Mouse (Mus musculus) spleen, postnatal 14 days (tissue): ENCODE measurements at regions not wholly inside any gene's neighbourhood (a gene's known extent, or its start where the extent isn't known, plus 50 kb on each side); places are given as distances from the start of the nearest gene placed in this dataset.

ENCODE experiments used
- DNase-seq, 2 experiments: peaks; one replicate each; pipeline ENCODE4 v3.0.0; 2021 to 2022; ENCODE audit warnings: low spot score in 2 of 2

DNA sequence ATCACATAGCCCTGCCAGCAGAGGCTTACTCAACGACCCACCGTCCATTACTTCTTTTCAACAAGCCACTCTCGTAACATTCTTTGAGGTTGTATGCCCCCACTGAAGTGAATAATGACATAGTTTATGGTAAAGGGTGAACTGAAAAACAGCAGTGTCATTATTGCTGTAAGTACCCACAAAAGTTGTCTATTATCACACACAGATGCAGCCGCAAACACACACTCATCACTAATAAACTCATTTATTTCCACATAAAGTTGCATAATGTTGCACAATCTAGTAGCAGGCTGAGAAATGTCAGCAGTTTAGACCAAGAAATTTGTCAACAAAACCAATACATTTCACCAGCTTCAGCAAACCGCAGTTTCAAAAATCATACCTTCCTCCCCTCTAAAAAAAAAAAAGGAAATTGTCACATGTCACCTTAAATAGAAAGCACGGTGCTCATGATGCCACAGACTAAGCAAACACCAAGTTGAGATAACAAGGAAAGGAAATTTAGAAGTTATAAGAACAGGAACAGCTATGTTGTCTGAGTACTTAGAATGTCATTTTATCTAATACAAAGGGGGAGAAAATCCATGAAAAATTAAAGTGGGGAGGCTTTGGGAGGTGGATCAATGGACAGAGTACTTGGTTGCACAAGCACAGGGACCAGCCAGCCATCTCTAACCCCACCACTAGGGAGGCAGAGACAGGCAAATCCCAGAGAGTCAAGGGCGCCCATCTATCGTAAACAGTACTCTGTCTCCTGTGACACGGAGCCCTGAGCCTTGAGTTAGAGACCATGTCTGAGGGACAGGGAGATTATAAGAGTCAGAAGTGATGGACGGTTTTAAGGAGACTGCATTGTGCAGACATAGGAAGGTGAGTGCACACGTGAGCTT, 195.9 kb downstream of the Hlx start:
- DNase-seq, result no peak

GRCm38 (mm10) chr1:184535691-184536090, 196.7 kb downstream of the Hlx start:
- no peak for DNase-seq

- no peak for DNase-seq
Measured at GRCm38 (mm10) chr1:184534511-184534910, 197.9 kb downstream of the Hlx start.

DNA sequence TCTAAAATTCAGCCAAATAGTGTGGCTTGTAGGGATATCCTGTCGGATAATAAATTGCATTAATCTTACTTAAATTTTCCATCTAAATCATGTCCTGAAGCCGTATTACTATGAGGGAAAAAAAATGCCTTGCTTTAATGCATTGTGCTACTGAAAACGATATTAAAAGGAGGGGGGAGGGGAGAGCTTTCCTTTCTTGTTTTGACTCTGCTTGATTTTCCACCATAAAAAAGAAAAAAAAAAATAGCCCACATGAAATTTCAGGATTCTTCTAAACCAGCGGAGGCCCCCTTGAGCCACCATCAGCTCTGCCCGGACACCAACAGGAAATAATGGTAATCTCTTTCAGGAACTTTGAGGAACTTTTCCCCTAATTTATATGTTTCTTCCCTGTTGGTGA, 198.5 kb downstream of the Hlx start:
- no peak for DNase-seq

DNA sequence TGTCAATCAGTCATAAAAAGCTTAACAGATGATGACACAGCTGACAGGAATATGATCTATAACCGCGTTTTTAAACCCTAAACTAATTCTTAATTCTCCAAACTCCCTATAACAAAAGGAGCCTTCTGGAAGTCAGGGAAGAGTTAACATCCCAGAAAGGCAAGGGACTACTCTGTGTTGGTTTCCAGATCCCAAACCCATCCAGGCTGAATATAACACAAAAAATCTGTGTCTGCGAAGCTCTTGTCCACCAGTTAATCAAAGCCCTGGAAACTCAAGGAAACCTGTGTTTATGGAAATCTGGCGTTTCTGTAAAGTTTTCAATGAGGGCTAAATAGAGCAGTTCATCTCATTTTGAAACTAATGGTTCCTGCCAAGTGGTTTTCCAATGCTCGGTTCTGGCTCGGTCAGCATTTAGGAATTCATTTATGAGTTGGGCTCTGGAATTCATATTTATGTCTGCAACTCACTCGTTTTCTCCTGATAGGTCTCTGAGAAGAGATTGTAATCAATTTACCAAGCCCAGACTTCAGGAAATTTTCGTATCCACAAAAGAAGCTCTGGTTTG, 199.8 kb downstream of the Hlx start:
- DNase-seq, result no peak

GRCm38 (mm10) chr1:184530606-184531320, 201.7 kb downstream of the Hlx start:
- DNase-seq, result no peak

DNA sequence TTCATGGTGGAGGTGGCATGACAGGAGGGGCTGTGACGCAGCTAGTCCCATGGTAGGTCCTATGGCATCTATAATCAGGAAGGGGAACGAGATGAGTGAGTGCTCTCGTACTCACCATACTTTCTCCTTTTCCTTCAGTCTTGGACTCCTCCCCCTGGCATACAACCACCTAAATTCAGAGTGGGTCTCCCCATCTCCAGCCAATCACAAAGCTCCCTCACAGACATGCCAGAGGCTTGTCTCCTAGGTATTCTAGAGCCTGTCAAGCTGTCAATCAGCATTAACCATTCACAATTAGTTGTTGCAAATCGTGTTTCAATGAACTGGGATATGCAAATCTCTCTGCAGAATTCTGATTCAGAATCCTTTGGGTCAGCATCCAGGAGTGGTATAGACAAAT, 206.7 kb downstream of the Hlx start:
- DNase-seq, result no peak

DNA sequence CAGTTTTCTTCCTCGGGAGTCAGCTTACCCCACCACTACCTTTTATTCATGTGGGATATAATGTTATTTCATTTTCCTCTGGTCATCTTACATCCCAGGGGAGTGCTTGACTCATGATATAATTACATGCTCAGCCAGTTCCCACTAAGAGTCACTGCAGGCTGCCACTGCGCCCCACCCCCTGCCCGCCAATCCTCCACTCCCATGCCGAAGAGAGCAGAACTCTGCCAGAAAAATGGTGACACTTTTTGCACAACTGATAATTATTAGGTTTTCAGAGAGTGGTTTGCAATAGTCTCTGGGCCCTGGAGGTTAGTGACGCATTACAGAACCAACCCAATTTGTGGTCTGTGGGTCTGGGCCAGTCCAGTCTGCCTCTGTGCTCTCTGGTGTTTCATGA, 212.9 kb downstream of the Hlx start:
- DNase-seq, result no peak

DNA sequence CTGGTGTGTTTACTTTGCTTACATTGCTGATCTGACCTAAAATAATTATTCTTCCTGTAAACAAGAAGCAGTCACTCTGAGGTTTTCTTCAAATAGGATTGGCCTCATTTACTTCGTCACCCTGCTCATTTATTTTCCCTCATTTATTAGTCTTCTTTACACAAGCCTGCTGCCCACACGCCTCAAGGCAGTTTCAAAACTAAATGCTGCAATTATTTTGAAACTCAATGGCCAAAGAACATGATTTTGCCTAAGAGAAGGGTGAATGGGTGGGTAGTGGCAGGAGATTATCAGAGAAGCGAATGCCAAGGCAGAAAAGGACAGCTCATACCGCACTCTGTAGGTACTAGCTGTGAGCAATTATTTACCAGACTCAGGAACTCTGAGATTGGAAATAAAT, 227.8 kb downstream of the Hlx start:
- DNase-seq, result no peak

DNA sequence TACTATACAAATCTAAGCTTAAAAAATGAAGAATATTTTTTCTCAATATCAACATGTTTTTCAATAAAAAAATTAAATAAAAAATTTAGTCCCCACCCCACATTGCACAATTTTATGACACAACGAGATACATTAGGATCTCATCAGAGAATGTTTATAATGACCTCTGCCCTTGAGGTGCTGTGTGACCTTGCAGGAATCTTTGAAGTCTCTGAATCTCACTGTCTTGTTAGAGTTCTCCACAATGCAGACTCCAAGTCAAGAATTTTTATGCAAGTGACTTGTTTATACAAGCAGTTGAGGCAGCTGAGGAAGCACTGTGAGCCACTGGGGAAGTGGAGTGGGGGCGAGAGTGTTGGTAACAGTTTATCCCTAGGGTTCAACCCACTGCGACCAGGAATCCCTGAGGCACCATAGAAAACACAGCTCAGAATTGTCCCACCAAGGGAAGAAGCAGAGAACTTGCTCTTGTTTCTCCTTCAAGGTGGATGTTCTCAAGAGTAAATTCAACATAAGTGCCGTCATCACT, 228.5 kb downstream of the Hlx start:
- no peak for DNase-seq

DNA sequence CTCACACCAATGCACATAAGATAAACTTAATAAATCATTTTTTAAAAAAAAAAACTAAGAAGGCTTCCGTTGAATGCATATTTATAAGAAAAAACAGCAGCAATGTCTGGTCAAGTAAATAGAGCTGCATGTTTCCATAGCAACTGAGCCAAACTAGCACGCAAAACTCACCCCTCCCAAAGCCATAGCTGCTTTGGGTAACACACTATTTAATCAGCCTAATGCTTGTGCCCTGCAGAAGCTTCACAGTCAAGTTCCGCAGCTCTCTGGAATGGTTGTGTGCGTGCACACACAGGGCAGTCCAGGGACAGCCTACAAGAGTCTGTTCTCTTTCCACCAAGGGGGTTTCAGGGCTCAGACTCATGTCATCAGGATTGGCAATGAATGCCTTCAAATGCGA, 231.7 kb downstream of the Hlx start:
- DNase-seq, result no peak

DNA sequence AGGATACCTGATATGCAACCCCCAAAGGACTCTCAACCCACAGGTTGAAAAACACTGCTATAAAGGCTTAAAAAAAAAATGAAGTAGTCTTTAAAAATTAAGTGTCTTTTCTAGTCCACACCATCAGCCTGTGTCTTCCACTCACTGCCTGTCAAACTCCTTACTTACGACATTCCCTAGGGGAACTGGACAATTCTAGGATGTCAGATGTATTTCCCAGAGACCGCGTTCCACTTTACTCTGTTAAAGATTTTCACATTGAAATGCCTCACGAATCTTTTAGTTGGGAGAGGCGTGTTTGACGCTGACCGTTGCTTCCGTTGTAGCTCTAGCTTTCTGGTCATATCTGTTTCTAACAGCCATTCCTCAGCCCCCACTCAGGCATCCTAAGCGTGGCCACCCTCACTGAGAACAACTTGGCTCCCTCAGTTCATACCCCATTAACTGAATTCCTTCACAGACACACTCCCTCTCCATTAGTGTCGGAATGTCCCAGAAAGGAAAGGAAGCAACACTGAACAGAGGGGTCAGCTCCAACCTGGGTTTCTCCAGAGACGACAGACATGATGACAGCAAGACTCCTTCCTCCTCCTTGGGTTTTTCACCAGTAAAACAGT, 233.4 kb downstream of the Hlx start:
- no peak for DNase-seq

DNA sequence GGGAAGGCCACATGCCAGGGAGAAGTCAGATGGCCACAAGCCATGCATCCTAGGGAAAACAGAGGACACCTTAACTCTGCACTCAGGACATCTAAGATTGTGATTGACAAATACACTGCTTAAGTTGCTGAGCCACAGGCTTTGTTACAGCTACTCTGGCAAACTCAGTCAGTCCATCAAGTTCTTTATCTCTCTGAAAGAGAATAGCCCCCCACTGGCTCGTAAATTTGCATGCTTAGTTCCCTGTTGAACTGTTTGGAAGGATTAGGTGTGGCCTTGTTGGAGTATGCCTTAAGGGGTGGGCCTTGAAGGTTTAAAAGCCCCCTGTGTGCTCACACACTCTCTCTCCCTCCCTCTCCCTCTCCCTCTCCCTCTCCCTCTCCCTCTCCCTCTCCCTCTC, 235.4 kb downstream of the Hlx start:
- DNase-seq, result no peak

GRCm38 (mm10) chr1:184493811-184494210, 238.6 kb downstream of the Hlx start:
- DNase-seq, result no peak

DNA sequence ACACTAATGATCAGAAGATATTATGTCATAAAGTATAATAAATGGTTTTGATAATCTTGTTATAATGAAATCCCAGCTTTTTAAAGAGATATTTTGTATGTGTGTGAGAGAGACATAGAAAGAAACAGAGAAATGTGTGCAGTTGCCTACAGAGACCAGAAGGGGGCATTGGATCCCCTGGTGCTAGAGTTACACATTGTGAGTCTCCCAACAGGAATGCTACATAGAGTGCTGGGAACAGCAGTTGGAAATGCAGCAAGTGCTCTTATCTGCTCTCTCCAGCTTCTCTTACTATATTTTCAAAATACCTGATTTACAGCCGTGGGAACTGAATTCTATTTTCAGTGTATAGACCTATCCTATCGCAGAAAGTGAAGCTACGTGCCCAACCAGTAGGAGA, 240.3 kb downstream of the Hlx start:
- DNase-seq, result no peak

DNA sequence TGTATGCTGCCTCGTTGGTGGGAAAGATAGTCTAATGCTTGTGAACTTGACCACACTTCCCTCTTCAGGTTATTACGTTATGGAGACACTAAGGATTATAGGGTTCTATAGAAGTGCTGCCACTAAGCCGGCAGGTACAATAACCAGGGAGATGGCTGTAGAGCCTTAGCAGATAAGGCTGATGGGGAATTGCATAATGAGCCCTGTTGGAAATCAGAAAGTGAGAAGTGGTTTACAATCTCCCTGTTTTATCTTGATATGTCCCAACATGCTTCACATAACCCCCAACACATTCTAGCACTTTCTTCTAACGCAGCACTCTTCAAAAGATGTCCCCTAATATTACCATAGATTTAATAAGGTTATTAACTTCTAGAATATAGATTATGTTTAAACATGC, 241.2 kb downstream of the Hlx start:
- DNase-seq, result no peak

GRCm38 (mm10) chr1:184487409-184487808, 245.0 kb downstream of the Hlx start:
- no peak for DNase-seq

DNA sequence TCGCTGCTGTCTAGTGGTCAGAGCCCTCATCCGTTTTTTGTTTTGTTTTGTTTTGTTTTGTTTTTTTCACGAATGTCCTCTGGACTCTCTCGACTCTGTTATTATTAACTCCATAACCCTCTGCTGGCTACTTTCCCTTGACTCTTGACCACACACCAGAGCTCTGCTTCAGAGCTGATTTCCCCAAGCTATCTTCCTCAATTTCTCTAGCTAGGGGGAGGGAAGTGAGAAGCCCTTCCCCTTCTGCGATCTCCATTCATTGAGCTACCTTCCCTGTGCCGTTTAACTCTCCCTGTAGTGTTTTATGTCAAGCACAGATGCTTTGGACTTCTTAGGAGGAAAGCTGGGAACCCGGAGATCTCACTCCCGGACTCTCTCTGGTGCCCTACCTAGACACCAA, 247.6 kb downstream of the Hlx start:
- no peak for DNase-seq

- DNase-seq, result no peak
Measured at GRCm38 (mm10) chr1:184483371-184483770, 249.0 kb downstream of the Hlx start.

GRCm38 (mm10) chr1:184482026-184482425, 250.4 kb downstream of the Hlx start:
- DNase-seq, result no peak

DNA sequence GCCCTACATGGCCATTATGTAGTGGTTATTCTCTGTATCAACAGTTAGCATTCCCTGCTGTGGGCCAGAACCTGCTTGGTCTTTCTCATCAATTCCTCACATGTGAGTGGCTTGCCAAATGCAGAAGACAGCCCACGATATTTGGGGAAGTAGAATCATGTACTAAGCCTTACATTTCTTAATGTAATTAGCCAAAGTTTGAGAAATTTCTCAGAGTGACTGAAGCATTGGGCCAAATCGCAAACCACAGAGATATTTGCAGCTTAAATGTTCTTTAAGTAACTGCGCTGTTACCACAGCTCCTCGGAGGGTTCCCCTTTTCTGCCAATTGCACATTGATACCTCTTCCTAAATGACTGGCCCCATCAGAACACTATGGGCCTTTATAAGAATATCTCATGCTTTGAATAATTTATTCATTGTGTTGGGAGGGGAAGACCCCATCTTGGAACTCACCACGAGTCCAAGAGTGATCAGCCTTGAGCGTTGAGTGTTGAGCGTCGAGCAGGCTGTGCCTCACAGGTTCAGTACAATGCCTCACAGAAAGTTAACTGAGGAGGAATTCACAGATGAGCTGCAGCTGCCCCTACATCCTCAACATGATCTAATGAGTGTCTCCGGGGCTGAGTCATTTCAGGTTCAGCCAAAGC, 251.7 kb downstream of the Hlx start:
- DNase-seq, result no peak

GRCm38 (mm10) chr1:184478006-184478405, 254.4 kb downstream of the Hlx start:
- DNase-seq, result no peak
